8 mouse cellular contexts compared by ENCODE assay signal in the genomic region with DNA sequence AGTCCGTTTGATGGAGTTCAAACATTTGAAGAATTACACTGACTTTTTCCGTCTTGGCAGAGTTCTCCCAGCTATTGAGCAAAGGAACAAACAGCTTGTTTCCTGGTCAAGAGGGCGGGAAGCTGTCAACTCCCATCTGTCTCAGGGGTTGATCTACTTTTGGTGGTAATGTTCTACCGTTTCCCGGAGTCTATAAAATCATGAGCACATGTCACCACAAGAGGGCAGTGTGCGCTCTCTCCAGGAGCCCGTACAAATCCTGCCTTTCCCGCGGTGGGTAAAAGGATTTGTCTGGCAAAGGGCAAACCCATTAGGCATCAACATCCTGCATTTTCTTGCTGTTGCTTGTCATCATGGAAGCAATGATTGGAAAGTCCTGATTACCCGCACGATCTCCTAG.
DNase-seq lines count a peak whose midpoint lies in the region; ATAC-seq and TF ChIP-seq lines count a peak whose summit lies in the region.

No protein-coding gene starts in this region.

- 11% methylated on average over 11 of the region's 11 CpGs for WGBS in forebrain, embryonic 10.5 days
- WGBS in heart, embryonic 12.5 days, result 10% methylated on average over 11 of the region's 11 CpGs
- 10% methylated on average over 11 of the region's 11 CpGs for WGBS in liver, adult 2 months
- 11% methylated on average over 11 of the region's 11 CpGs for WGBS in neural tube, embryonic 13.5 days

- H3K36me3 ChIP-seq in forebrain, embryonic 10.5 days (replicated peaks), result no peaks in the 10 kb centered on the region
- H3K36me3 ChIP-seq in heart, embryonic 12.5 days, result no peaks in the 10 kb centered on the region
- H3K36me3 ChIP-seq in liver, adult 2 months (ENCODE audit: control insufficient read depth, insufficient read depth, low read length), result no peaks in the 10 kb centered on the region
- no peaks in the 10 kb centered on the region for H3K36me3 ChIP-seq in neural tube, embryonic 13.5 days

- peak; percentile 86 for TF ChIP-seq CTCF in liver, adult 2 months (IDR thresholded peaks at IDR 0.05; ENCODE audit: low read depth, low read length)

- no peaks in the 10 kb centered on the region for H3K79me2 ChIP-seq in liver, adult 2 months (ENCODE audit: control insufficient read depth, insufficient read depth, low read length)

- no peak for ATAC-seq in heart, embryonic 12.5 days (ENCODE audit: insufficient number of reproducible peaks, low FRiP score)
- ATAC-seq in neural tube, embryonic 13.5 days (ENCODE audit: low read depth), result 0 out of 2 replicates have a peak, but pooled peaks have one; percentile 50

- peaks cover 4% of the 10 kb centered on the region; the same call in 1 of the 2 replicates for H3K9me3 ChIP-seq in forebrain, embryonic 10.5 days
- H3K9me3 ChIP-seq in heart, embryonic 12.5 days (replicated peaks), result peaks cover 11% of the 10 kb centered on the region
- no peaks in the 10 kb centered on the region for H3K9me3 ChIP-seq in neural tube, embryonic 13.5 days

- DNase-seq in CD4-positive helper T cell, adult 2 months (ENCODE audit: low read depth, low spot score), result peak; percentile 25
- DNase-seq in brain, embryonic 18.5 days (ENCODE audit: low read depth, low spot score), result peak; percentile 77
- DNase-seq in forebrain, embryonic 10.5 days (ENCODE audit: extremely low spot score, low spot score), result peak; percentile 83
- DNase-seq in kidney, postnatal 10 days, result peak; percentile 92
- peak; percentile 52 for DNase-seq in liver, adult 2 months (ENCODE audit: extremely low read depth, low read depth, low spot score)
- DNase-seq in thymus, postnatal 0 days (ENCODE audit: low spot score), result peak; percentile 73

- H3K4me1 ChIP-seq in forebrain, embryonic 10.5 days, result peaks cover 3% of the 10 kb centered on the region
- H3K4me1 ChIP-seq in heart, embryonic 12.5 days (replicated peaks), result peaks cover 8% of the 10 kb centered on the region; the same call in 1 of the 2 replicates
- no peaks in the 10 kb centered on the region; the same call in none of the 2 replicates for H3K4me1 ChIP-seq in liver, adult 2 months (ENCODE audit: control insufficient read depth, insufficient read depth, low read length)
- peaks cover 5% of the 10 kb centered on the region for H3K4me1 ChIP-seq in neural tube, embryonic 13.5 days (replicated peaks)

- H3K27me3 ChIP-seq in forebrain, embryonic 10.5 days (ENCODE audit: poor library complexity, severe bottlenecking), result peaks cover 19% of the 10 kb centered on the region
- peaks cover 12% of the 10 kb centered on the region; the same call in 1 of the 2 replicates for H3K27me3 ChIP-seq in heart, embryonic 12.5 days (replicated peaks)
- no peaks in the 10 kb centered on the region for H3K27me3 ChIP-seq in liver, adult 2 months (ENCODE audit: control insufficient read depth, insufficient read depth, low read length)
- no peaks in the 10 kb centered on the region for H3K27me3 ChIP-seq in neural tube, embryonic 13.5 days

- H3K4me2 ChIP-seq in heart, embryonic 12.5 days, result peak overlapping the region; percentile 35
- no peak overlapping the region for H3K4me2 ChIP-seq in neural tube, embryonic 13.5 days

- H3K4me3 ChIP-seq in forebrain, embryonic 10.5 days, result no peak overlapping the region
- no peak overlapping the region for H3K4me3 ChIP-seq in heart, embryonic 12.5 days
- H3K4me3 ChIP-seq in liver, adult 2 months (ENCODE audit: insufficient read depth, low read depth, low read length), result no peak overlapping the region
- no peak overlapping the region for H3K4me3 ChIP-seq in neural tube, embryonic 13.5 days

- TF ChIP-seq POLR2A in liver, adult 2 months (IDR thresholded peaks at IDR 0.05; ENCODE audit: extremely low read depth, insufficient read depth, low read length), result no peak

- no peak overlapping the region for H3K27ac ChIP-seq in forebrain, embryonic 10.5 days
- H3K27ac ChIP-seq in heart, embryonic 12.5 days (ENCODE audit: poor library complexity, severe bottlenecking), result no peak overlapping the region
- H3K27ac ChIP-seq in liver, adult 2 months (replicated peaks; ENCODE audit: insufficient read depth, low read depth, low read length), result no peak overlapping the region
- H3K27ac ChIP-seq in neural tube, embryonic 13.5 days (replicated peaks), result no peak overlapping the region

- H3K9ac ChIP-seq in heart, embryonic 12.5 days, result 0 out of 2 replicates have a peak overlapping the region, but pooled peaks have one; percentile 40
- H3K9ac ChIP-seq in liver, adult 2 months (ENCODE audit: low read depth, low read length), result no peak overlapping the region
- H3K9ac ChIP-seq in neural tube, embryonic 13.5 days, result no peak overlapping the region

Comparison
In these comparisons a context has a peak if more than half of its experiments do, and no peak if none do; other contexts are left out.
1. DNase-seq: peak in every context shown above with its lines; median percentile 92 in kidney, postnatal 10 days; 83 in forebrain, embryonic 10.5 days; 77 in brain, embryonic 18.5 days; 73 in thymus, postnatal 0 days; 52 in liver, adult 2 months; 25 in CD4-positive helper T cell, adult 2 months.